Mouse (Mus musculus): ENCODE results near the gene Dusp2.

DNA sequence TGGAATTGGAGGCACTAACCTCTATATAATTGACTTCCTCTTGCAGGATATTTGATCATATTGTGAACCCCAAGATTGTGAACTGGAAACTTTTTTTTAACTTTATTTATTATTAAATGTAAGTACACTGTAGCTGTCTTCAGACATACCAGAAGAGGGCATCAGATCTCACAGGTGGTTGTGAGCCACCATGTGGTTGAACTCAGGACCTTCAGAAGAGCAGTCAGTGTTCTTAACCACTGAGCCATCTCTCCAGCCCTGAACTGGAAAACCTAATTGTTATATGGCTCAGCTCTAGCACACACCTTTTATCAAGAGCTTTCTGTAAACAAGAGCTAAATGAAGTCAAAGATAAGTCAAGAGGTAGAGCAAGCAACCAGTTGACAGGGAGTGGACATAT lies 29.8 kb upstream of the Dusp2 start:
- no peak for TF ChIP-seq EP300 (IDR thresholded peaks at IDR 0.05)
- TF ChIP-seq CTCF (IDR thresholded peaks at IDR 0.05) = peak; percentile 46
